Mouse (Mus musculus) embryonic fibroblast, embryonic 13.5 days (primary cell): ENCODE data around the gene Alkbh2. TPM values are rescaled to one million over a fixed set of nuclear protein-coding genes. Genes with fewer than 3 reads are reported as not detected.
A peak's percentile ranks its signal among the peaks of the same experiment; 100 is the strongest.

ENCODE experiments used
- H3K27ac ChIP-seq: 2 replicates; pipeline ENCODE4 v1.5.1; 2012; ENCODE audit warnings: low read length, control low read depth, inconsistent platforms; ENCODE audit not compliant: insufficient read depth
- H3K4me1 ChIP-seq: 2 replicates; pipeline ENCODE4 v1.6.1; 2011; ENCODE audit warnings: low read length; ENCODE audit not compliant: control insufficient read depth, insufficient read depth
- H3K4me3 ChIP-seq: 2 replicates; pipeline ENCODE4 v1.5.1; 2011; ENCODE audit warnings: mild to moderate bottlenecking, control low read depth, low read length; ENCODE audit not compliant: insufficient read depth
- CTCF ChIP-seq: IDR thresholded peaks from 2 replicates; pipeline ENCODE4 v1.5.1; 2011; ENCODE audit warnings: mild to moderate bottlenecking, control low read depth, low read length, moderate library complexity, borderline replicate concordance; ENCODE audit not compliant: insufficient read depth
- POLR2A ChIP-seq: IDR thresholded peaks from 2 replicates; pipeline ENCODE4 v1.6.1; 2011; ENCODE audit warnings: low read depth, mild to moderate bottlenecking, control low read depth, low read length, moderate library complexity
- polyA plus RNA-seq: library from polyadenylated mRNA; stranded (reverse); fragments of >200 nt; gene quantifications from 2 replicates; pipeline ENCODE4 v1.2.4, GENCODE M21; 2011; ENCODE audit warnings: low read depth; ENCODE audit not compliant: missing spikeins, insufficient read length

Alkbh2 gene
- polyA plus RNA-seq: 4.4 and 5.6 TPM in 2 replicates

DNA sequence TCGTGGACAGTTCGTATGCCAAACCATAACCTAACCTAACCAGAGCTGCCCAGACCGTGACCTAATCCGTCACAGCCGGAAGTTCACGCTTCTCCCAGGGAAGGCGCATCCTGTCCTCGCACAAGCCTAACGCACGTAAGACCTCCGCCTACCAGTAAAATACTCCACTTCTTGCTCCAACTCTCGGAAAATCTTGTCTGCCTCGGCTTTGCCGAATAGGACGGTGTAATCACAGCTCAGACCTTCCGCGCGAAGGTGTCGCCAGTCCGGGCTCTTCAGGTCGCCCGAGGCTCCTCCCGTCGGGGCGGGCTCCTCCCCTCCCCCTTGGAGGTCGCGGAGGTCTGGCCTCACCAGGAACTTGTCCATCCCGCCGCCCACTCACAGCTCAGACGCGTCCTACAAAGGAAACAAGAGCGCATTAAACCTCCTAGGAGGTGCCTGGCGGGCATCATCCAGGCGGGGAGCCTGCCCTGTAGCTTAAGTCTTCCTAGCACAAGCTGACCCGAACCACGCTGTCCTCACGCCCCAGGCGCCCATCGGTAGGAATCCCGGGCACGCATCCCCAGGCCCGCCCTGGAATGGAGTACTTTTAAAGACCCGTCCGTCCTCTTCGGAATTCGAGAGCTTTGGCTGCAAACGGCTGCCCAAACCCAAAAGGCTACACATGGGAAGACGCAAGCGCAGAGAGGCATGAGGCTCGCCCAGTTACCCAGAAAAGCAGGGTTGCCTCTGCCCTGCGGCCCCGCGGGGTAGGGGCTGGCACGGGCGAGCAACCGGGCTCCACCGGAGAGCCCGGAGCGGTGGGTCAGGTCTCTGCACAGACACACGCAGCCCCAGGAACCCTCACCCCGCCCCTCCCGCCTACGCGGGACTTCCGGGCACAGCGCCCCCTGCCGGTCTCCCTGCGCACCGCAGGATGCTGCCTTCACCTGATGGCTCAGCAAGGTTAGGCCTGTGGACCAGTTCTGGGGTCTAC, at the start of gene Alkbh2:
TSS of gene Alkbh2 (minus strand) at position 845 of the 976 bp plus-strand sequence.
- TF ChIP-seq CTCF (peak; percentile 95), POLR2A (peak; percentile 66)
- Histone ChIP-seq H3K4me3 (peak within 1 kb of the TSS; percentile 52), H3K4me1 (no peaks in the 10 kb centered on the region), H3K27ac (peak within 1 kb of the TSS; percentile 80)

- no peaks in the 10 kb centered on the region for H3K4me1 ChIP-seq
- no peak for TF ChIP-seq POLR2A
- no peak for TF ChIP-seq CTCF
- H3K27ac ChIP-seq: no peak overlapping the region
- H3K4me3 ChIP-seq: peak overlapping the region; percentile 56; the same call in 1 of the 2 replicates
These were observed 48.8 kb upstream of the Alkbh2 start for GRCm38 (mm10) chr5:114176548-114177400.

- peak overlapping the region; percentile 56 for H3K4me3 ChIP-seq
- TF ChIP-seq POLR2A: peak; percentile 86
- no peak for TF ChIP-seq CTCF
- no peak overlapping the region; the same call in 1 of the 2 replicates for H3K27ac ChIP-seq
- H3K4me1 ChIP-seq: no peaks in the 10 kb centered on the region
These were observed 47.7 kb upstream of the Alkbh2 start for GRCm38 (mm10) chr5:114175596-114176171.

DNA sequence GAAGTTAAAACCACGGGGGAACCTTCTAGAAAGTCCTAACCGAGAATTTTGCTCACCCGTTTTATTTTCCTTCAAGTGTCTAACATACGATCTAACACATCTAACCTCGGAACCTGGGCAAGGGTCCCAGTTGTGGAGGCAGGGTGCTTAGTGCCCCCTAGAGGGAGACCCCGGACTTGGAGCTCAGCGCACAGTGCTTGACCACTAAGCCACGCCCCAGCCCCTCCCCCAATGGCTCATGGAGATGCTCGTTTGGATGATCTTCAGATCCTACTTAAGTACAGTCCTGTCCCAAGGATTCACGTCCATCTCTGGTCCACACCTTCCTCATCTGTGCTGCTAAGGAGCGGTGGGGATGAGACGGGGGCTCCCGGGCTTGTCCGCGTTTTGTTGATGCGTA, 46.6 kb upstream of the Alkbh2 start:
- TF ChIP-seq POLR2A (no peak), CTCF (no peak)
- no peaks in the 10 kb centered on the region for H3K4me1 ChIP-seq
- no peak overlapping the region for H3K4me3 ChIP-seq
- no peak overlapping the region for H3K27ac ChIP-seq

DNA sequence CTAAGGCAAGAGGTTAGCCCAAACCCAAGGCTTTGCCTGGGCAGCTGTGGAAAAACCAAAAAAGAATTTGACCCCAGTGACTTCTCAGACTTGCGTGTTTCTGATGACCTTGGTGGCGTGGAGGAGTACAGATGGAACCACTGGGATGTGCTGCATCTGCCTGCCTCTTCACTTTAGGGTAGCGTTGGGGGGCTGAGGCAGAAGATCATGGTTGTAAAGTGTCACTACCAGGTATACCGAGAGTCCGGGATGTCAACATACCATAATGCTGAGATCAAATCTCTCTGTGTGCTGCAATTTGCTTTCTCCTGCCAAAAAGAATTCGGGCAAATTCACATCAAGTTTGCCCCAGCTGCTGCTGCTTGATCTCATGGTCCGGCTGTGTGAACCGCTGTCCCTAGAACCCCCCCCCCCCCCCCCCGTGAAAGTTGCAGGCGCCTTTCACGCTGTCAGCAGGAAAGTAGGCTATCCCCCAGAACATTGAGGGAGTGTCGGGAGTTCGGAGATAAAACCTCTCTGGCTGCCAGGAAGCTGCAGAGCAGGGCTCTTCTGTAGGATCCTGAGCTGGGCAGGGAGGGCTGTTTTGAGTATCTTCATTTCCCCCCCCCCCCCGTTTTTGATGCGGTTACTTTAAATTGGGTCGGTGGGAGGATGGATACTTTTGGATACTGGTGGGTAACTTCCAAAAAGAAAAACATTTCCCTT, 46.0 kb upstream of the Alkbh2 start:
- no peak overlapping the region for H3K4me3 ChIP-seq
- H3K4me1 ChIP-seq: no peaks in the 10 kb centered on the region
- H3K27ac ChIP-seq: no peak overlapping the region
- no peak for TF ChIP-seq CTCF
- TF ChIP-seq POLR2A: no peak

GRCm38 (mm10) chr5:114173458-114173857, 45.4 kb upstream of the Alkbh2 start:
- H3K4me1 ChIP-seq: no peaks in the 10 kb centered on the region
- no peak overlapping the region for H3K4me3 ChIP-seq
- TF ChIP-seq POLR2A (no peak), CTCF (no peak)
- H3K27ac ChIP-seq: no peak overlapping the region

DNA sequence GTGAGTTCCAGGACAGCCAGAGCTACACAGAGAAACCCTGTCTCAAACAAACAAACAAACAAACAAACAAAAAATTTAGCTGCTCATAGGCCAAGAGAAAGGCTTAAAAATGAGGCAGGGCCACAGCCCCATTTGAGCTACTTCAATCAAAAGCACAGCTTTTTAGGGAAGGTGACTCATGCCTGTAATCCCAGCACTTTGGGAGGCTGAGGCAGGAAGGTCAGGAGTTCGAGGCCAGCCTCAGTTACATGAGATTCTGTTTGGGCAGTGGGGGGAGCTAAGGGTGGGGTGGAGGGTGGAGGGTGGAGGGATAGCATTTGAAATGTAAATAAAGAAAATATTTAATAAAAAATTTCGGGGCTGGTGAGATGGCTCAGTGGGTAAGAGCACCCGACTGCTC, 44.9 kb upstream of the Alkbh2 start:
- no peaks in the 10 kb centered on the region for H3K4me1 ChIP-seq
- H3K4me3 ChIP-seq: no peak overlapping the region
- TF ChIP-seq CTCF (no peak), POLR2A (no peak)
- no peak overlapping the region for H3K27ac ChIP-seq

DNA sequence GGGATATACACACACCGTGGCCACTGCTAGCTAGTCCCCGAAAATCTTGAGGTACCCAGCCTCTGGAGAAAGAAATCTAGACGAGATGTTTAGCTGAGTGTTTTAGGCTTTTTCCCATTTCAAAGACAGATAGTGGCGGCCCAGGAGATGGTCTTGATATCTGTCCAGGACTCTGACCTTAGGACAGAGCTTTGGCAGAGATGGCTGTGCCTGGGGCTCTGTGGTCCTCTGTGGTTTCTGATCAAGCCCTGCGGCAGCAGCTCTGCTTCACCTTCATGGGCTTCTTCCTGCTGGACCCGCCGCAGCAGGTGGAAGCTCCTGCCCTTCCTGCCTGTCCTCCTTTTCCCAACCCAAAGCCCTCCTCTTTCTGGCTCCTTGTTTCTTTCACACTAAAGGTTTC, 42.3 kb upstream of the Alkbh2 start:
- no peak overlapping the region for H3K4me3 ChIP-seq
- no peak overlapping the region for H3K27ac ChIP-seq
- TF ChIP-seq CTCF (no peak), POLR2A (no peak)
- H3K4me1 ChIP-seq: no peaks in the 10 kb centered on the region
